Mouse (Mus musculus) midbrain, embryonic 14.5 days (tissue): ENCODE measurements around the gene Nol10. TPM values are rescaled to one million over a fixed set of nuclear protein-coding genes. Genes with fewer than 3 reads are reported as not detected.

ENCODE experiments used
- ATAC-seq: fragments of 200-750 bp; cut with Nextera tagmentation; 2 replicates; pipeline ENCODE4 v1.8.0; 2017; ENCODE audit warnings: moderate number of reproducible peaks, moderate library complexity; ENCODE audit not compliant: low FRiP score, low TSS enrichment
- DNase-seq: peaks from one replicate; pipeline ENCODE4 v3.0.0-alpha.2; 2015
- H3K27ac ChIP-seq: fragments of 300-500 bp; sonication (generic); replicated peaks from 2 replicates; pipeline ENCODE4 v1.5.1; 2014; ENCODE audit warnings: mild to moderate bottlenecking, low read depth, low read length, moderate library complexity
- H3K27me3 ChIP-seq: fragments of 300-500 bp; sonication (generic); 2 replicates; pipeline ENCODE4 v1.6.1; 2014; ENCODE audit warnings: low read length, control low read depth, mixed read lengths; ENCODE audit not compliant: control insufficient read depth, insufficient read depth
- H3K36me3 ChIP-seq: fragments of 300-500 bp; sonication (generic); 2 replicates; pipeline ENCODE4 v1.6.1; 2014; ENCODE audit warnings: low read length, control low read depth; ENCODE audit not compliant: control insufficient read depth, insufficient read depth
- H3K4me1 ChIP-seq: fragments of 300-500 bp; sonication (generic); 2 replicates; pipeline ENCODE4 v1.6.1; 2014; ENCODE audit warnings: mild to moderate bottlenecking, antibody characterized with exemption, low read length, control low read depth; ENCODE audit not compliant: control insufficient read depth, insufficient read depth
- H3K4me2 ChIP-seq: fragments of 300-500 bp; sonication (generic); 2 replicates; pipeline ENCODE4 v1.6.1; 2014; ENCODE audit warnings: mild to moderate bottlenecking, low read length, moderate library complexity
- H3K4me3 ChIP-seq: fragments of 300-500 bp; sonication (generic); replicated peaks from 2 replicates; pipeline ENCODE4 v1.5.1; 2014; ENCODE audit warnings: low read depth, low read length
- H3K9ac ChIP-seq: fragments of 300-500 bp; sonication (generic); replicated peaks from 2 replicates; pipeline ENCODE4 v1.6.1; 2014; ENCODE audit warnings: mild to moderate bottlenecking, low read length, moderate library complexity
- H3K9me3 ChIP-seq: fragments of 300-500 bp; sonication (generic); 2 replicates; pipeline ENCODE4 v1.6.1; 2016; ENCODE audit warnings: low read length, control low read depth, mixed read lengths; ENCODE audit not compliant: control insufficient read depth
- WGBS: fragments of 180-500 bp; shearing (Covaris S2); extraction: QIAGEN DNeasy Blood & Tissue Kit; methylation state at CpG from one replicate; pipeline ENCODE4 v1.1.7; 2014; 5-methylcytosine and 5-hydroxymethylcytosine counted together
- polyA plus RNA-seq: library from polyadenylated mRNA; unstranded; fragments of >200 nt; fragmentation: Nextera tagmentation; extraction: Ambion mirVana; gene quantifications from 2 replicates; pipeline ENCODE4 v1.2.1, GENCODE M21; 2014

Nol10 gene
- polyA plus RNA-seq, result 16.6 and 21.7 TPM in 2 replicates

DNA sequence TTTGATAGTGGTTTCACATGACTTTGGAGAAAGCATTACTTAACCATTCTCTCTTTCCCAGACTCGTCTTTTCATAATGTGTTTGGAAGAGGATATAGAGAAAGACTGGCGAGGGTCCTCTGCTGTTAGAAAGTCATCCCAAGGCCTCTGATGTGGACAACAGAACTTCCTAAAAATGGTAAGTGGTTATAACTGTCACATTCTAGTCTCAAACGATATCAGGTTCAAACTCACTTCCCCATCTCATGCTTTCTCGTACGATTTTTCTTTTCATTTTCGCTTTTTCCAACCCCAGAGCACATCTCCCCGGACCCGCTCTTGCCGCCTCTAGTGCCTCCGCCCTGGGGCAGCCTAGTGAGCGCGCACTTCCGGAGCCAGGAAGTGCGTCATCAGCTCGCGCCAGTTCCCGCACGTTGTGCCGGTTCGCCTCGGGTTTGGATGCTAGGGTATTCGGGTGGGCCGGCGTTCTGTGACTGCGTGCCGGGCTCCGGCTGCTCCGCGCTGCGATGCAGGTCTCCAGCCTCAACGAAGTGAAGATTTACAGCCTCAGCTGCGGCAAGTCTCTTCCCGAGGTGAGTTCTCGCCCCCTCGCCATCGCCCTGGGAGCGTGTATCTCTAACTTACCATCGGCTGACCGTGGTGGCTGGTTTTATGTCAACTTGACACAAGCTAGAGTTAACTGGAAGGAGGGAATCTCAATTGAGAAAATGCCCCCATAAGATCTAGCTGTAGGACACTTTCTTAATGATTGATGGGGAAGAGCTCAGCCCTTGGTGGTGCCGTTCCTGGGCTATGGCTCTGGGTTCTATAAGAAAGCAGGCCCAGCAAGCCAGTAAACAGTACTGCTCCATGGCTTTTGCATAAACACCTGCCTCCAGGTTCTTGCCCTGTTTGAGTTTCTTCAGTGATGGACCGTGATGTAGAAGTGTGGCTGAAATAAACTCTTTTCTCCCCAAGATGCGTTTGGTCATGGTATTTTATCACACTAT is at the start of gene Nol10:
Gene Nol10 (plus strand): TSS at position 411 of the 989 bp plus-strand sequence.
- Histone ChIP-seq H3K9ac (peak within 1 kb of the TSS; percentile 72), H3K4me3 (peak within 1 kb of the TSS; percentile 74), H3K4me1 (peaks cover 11% of the 10 kb centered on the region), H3K4me2 (peak within 1 kb of the TSS; percentile 71), H3K9me3 (no peaks in the 10 kb centered on the region), H3K36me3 (peaks cover 26% of the 10 kb centered on the region), H3K27ac (no peak within 1 kb of the TSS), H3K27me3 (no peaks in the 10 kb centered on the region)
- WGBS, result under 1% methylated on average over 42 of the region's 42 CpGs
- ATAC-seq, result peak; percentile 96
- DNase-seq, result peak; percentile 97

DNA sequence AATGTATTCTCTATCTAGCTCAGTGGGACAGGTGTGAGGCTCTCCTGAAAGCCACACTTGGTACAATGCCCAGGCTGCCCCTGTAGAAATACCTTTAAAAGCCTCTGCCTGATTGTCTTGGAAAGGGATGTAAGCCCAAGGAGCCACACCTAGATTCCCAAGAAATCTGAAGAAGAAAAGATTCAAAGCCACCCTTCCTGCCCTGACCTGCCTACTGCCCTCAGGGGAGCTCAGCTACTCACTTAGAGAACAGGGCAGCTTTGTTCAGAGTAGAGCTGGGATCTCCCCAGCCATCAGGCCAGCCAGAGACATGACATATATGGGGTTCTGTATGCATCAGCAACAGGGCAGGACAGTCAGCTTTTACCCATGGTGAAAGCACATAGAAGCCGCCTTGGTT is 48.4 kb upstream of the Nol10 start:
- Histone ChIP-seq H3K27ac (no peak overlapping the region), H3K4me3 (no peak overlapping the region)
- WGBS, result 97% methylated on average over 1 of the region's 1 CpGs

DNA sequence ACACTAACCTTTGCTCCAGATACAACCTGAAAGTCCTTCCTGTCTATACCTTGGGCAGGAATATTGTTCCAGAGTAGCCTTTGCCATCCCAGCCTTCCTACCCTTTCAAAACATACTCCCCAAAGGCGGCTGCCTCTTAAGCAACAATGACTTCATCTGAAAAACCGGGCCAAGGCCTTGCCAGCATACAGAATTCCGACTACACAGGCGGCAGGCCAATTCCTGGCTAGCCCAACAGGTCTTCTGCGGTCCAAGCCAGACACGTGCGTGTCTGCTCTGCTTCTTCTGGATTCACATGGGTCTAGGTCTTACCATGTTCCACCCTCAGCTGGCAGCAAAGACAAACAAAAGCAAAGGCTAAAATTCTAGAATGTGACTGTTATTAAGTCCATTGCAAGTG is 42.8 kb upstream of the Nol10 start:
- WGBS, result 90% methylated on average over 7 of the region's 7 CpGs
- H3K9ac ChIP-seq, result no peak overlapping the region
- H3K9me3 ChIP-seq, result no peaks in the 10 kb centered on the region
- no peaks in the 10 kb centered on the region for H3K4me1 ChIP-seq
- ATAC-seq, result no peak
- H3K27me3 ChIP-seq, result no peaks in the 10 kb centered on the region
- no peak for DNase-seq
- no peak overlapping the region for H3K4me2 ChIP-seq
- H3K36me3 ChIP-seq, result no peaks in the 10 kb centered on the region
- H3K27ac ChIP-seq, result no peak overlapping the region
- no peak overlapping the region for H3K4me3 ChIP-seq

More for the DNA sequence above, 48.4 kb upstream of the Nol10 start:
- DNase-seq, result no peak
- Histone ChIP-seq H3K4me2 (no peak overlapping the region), H3K9me3 (no peaks in the 10 kb centered on the region), H3K9ac (no peak overlapping the region), H3K4me1 (no peaks in the 10 kb centered on the region), H3K27me3 (no peaks in the 10 kb centered on the region), H3K36me3 (no peaks in the 10 kb centered on the region)
- ATAC-seq, result no peak

DNA sequence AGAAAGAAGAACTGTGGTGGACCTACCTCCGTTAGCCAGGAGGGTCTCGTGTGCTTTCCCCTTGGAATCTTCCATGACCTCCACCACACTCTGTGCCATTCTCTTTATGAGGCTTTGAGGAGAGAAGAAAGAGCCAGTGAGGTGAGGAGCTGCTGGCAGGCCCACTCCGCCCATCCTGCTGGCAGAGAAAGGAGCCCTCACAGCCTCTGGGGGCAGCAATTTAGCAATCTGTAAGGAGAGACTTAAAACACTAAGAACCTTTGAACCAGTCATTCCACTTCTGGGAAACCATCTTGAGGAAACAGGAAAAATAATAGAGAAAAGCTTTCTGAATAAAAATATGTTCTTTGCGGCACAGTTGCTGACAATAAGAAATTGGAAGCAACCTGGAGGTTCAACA is 40.0 kb upstream of the Nol10 start:
- H3K27me3 ChIP-seq, result no peaks in the 10 kb centered on the region
- no peak overlapping the region for H3K9ac ChIP-seq
- H3K4me1 ChIP-seq, result no peaks in the 10 kb centered on the region
- H3K36me3 ChIP-seq, result no peaks in the 10 kb centered on the region
- DNase-seq (no peak), ATAC-seq (no peak)
- no peak overlapping the region for H3K27ac ChIP-seq
- H3K4me3 ChIP-seq, result no peak overlapping the region
- 43% methylated on average over 4 of the region's 4 CpGs for WGBS
- H3K4me2 ChIP-seq, result no peak overlapping the region
- no peaks in the 10 kb centered on the region for H3K9me3 ChIP-seq

DNA sequence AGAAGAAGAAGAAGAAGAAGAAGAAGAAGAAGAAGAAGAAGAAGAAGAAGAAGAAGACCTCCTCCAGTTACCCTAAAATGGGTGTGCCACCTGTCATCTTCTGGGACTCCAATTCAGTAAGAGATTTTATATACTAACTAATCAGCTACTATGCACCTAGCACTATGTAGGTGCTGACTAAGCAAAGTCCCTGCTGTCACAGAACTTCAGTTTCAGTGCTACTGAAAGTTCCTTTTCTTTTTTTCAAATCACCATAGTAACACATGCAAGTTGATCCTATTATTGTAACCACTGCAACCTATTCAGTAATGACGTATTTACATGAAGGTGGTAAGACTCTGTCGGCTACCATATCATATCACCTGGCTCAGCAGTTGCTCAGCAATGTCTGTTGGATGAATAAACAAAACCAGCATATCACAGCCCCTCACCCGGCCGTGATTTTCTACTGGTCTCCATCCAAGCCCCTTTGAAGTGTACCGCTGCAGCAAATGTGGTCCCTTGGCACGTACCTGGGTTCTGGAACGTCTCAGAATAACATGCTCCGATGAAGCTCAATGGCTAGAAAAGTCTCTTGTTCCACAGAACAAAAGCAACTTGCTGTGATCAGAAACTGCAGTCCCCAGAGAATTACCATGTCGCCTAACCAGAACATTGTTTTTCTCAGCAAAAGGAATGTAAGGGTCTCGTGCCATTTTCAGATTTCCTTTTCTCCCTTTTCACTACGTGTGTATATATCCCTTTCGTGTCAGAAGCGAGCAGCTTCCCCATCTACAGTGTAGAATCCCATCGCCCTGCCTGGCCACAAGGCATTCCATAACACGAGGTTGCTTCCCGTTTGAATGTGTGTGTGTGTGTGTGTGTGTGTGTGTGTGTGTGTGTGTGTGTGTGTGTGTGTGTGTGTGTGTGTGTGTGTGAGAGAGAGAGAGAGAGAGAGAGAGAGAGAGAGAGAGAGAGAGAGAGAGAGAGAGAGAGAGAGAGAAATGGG is 37.1 kb upstream of the Nol10 start:
- Histone ChIP-seq H3K36me3 (no peaks in the 10 kb centered on the region), H3K27ac (no peak overlapping the region), H3K9me3 (no peaks in the 10 kb centered on the region), H3K4me3 (no peak overlapping the region), H3K9ac (no peak overlapping the region), H3K4me1 (no peaks in the 10 kb centered on the region), H3K27me3 (no peaks in the 10 kb centered on the region), H3K4me2 (no peak overlapping the region)
- peak; percentile 20 for DNase-seq
- no peak for ATAC-seq
- WGBS, result 31% methylated on average over 16 of the region's 16 CpGs

DNA sequence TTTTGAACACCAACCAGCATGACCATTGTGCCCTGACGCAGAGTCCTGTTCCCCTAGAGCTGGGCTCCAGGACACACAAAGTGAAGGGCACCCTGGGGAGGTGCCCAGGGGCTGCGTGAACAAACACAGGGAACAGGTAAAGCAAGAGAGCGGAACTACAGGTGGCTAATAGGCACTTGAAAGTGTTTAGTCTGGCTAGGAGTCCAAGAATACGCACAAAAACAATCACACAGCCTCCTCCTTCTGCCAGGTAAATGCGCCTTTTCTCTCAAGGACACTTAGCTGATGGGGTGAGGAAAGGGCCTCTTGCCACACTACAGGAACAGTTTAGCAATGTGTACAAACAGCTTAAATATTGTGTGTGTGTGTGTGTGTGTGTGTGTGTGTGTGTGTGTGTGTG is 32.2 kb upstream of the Nol10 start:
- WGBS, result 91% methylated on average over 5 of the region's 5 CpGs
- Histone ChIP-seq H3K4me1 (no peaks in the 10 kb centered on the region), H3K27ac (no peak overlapping the region), H3K9me3 (no peaks in the 10 kb centered on the region), H3K27me3 (no peaks in the 10 kb centered on the region), H3K4me2 (no peak overlapping the region), H3K36me3 (no peaks in the 10 kb centered on the region), H3K4me3 (no peak overlapping the region), H3K9ac (no peak overlapping the region)
- ATAC-seq (no peak), DNase-seq (no peak)

DNA sequence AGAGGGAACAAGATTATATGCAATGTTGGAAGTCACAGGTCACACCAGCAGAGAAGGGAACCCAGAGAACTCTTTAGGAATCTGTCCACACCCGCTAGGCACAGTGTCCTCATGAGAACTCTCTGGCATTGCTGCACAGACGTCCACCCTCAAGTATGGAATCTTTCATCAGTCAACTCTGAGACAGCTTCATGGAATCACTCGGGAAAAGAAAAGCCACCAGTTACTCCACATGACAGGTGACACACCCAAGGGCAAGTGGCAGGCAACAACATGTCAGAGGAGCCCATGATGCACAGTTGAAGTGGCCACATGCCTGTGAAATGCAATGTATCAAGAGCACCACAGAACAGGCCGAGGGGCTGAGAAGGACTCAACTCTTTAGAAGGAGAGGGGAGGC is 30.3 kb upstream of the Nol10 start:
- WGBS, result 72% methylated on average over 4 of the region's 4 CpGs
- H3K4me3 ChIP-seq, result no peak overlapping the region
- 0 out of 2 replicates have a peak, but pooled peaks cover under 1% of the 10 kb centered on the region for H3K27me3 ChIP-seq
- no peaks in the 10 kb centered on the region for H3K4me1 ChIP-seq
- H3K4me2 ChIP-seq, result no peak overlapping the region
- no peak for DNase-seq
- ATAC-seq, result no peak
- no peaks in the 10 kb centered on the region for H3K36me3 ChIP-seq
- H3K9me3 ChIP-seq, result no peaks in the 10 kb centered on the region
- H3K27ac ChIP-seq, result no peak overlapping the region
- no peak overlapping the region for H3K9ac ChIP-seq

DNA sequence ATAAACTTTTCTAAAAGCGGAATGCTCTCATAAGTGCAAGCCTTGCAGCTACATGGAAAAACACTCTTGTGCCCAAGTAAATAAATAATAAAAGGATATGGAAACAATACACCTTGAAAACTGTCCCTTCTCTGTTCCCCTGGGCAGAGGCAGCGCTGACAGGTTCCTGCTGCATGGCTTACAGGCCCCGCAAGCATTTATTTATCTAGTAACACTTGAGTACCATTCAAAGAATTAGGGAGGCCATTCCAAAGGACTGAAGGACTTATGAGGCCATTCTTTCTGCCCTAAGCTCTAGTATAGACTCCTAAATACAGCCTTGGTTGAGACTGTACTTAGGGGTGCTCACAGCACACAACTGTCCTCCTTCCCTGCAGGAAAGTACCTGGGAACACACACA is 29.8 kb upstream of the Nol10 start:
- WGBS, result 78% methylated on average over 3 of the region's 3 CpGs
- Histone ChIP-seq H3K9ac (no peak overlapping the region), H3K4me1 (no peaks in the 10 kb centered on the region), H3K9me3 (no peaks in the 10 kb centered on the region), H3K27me3 (0 out of 2 replicates have a peak, but pooled peaks cover 5% of the 10 kb centered on the region), H3K4me2 (no peak overlapping the region), H3K36me3 (no peaks in the 10 kb centered on the region), H3K4me3 (no peak overlapping the region), H3K27ac (no peak overlapping the region)
- DNase-seq (no peak), ATAC-seq (no peak)
